Mouse (Mus musculus) myocyte (in vitro differentiated cells): Measurements from ENCODE around the gene Ttll11. TPM values are rescaled to one million over a fixed set of nuclear protein-coding genes. Genes with fewer than 3 reads are reported as not detected.

Source experiments
- H3K27me3 ChIP-seq: one replicate; pipeline ENCODE4 v1.6.1; 2011; ENCODE audit not compliant: control insufficient read depth, insufficient read depth, insufficient read length
- H3K36me3 ChIP-seq: one replicate; pipeline ENCODE4 v1.6.1; 2011; ENCODE audit not compliant: control insufficient read depth, insufficient read depth
- H3K4me2 ChIP-seq: one replicate; pipeline ENCODE4 v1.6.1; 2011; ENCODE audit warnings: low read depth, control low read depth
- H3K4me3 ChIP-seq: one replicate; pipeline ENCODE4 v1.5.1; 2011; ENCODE audit warnings: mild to moderate bottlenecking, control low read depth, moderate library complexity
- H3K79me2 ChIP-seq: one replicate; pipeline ENCODE4 v1.6.1; 2011; ENCODE audit not compliant: control insufficient read depth, insufficient read depth
- H3ac ChIP-seq: one replicate; pipeline ENCODE4 v1.6.1; 2011; ENCODE audit not compliant: control insufficient read depth, insufficient read length
- CEBPB ChIP-seq: IDR thresholded peaks from 2 replicates; pipeline ENCODE4 v1.6.1; 2011; ENCODE audit warnings: mild to moderate bottlenecking, moderate library complexity; ENCODE audit not compliant: poor library complexity, insufficient read depth, severe bottlenecking
- E2F4 ChIP-seq: IDR thresholded peaks from one replicate; pipeline ENCODE4 v1.6.1; 2011; ENCODE audit warnings: mild to moderate bottlenecking, control low read depth, moderate library complexity; ENCODE audit not compliant: insufficient read depth
- MAX ChIP-seq: IDR thresholded peaks from one replicate; pipeline ENCODE4 v1.6.1; 2011; ENCODE audit warnings: low read depth, mild to moderate bottlenecking, control low read depth
- MYOD1 ChIP-seq, 3 experiments: IDR thresholded peaks; one replicate each; pipeline ENCODE4 v1.6.1; 2011; ENCODE audit warnings: control low read depth in 2 of 3, low read depth in 2 of 3, mild to moderate bottlenecking in 2 of 3, moderate library complexity in 1 of 3; ENCODE audit not compliant: insufficient read length in 2 of 3, control insufficient read depth in 1 of 3
- MYOG ChIP-seq, 3 experiments: IDR thresholded peaks; one replicate each; pipeline ENCODE4 v1.6.1; 2011; ENCODE audit warnings: control low read depth in 2 of 3, low read depth in 2 of 3, mild to moderate bottlenecking in 2 of 3; ENCODE audit not compliant: insufficient read length in 2 of 3, control insufficient read depth in 1 of 3, insufficient read depth in 1 of 3
- POLR2A ChIP-seq: IDR thresholded peaks from one replicate; pipeline ENCODE4 v1.6.1; 2011; ENCODE audit warnings: low read depth, mild to moderate bottlenecking, control low read depth, moderate library complexity; ENCODE audit not compliant: insufficient read length
- POLR2AphosphoS2 ChIP-seq: IDR thresholded peaks from one replicate; pipeline ENCODE4 v1.6.1; 2011; ENCODE audit warnings: low read depth, control low read depth; ENCODE audit not compliant: insufficient read length
- REST ChIP-seq: IDR thresholded peaks from one replicate; pipeline ENCODE4 v1.6.1; 2011; ENCODE audit warnings: mild to moderate bottlenecking, control low read depth, moderate library complexity; ENCODE audit not compliant: insufficient read depth, insufficient read length
- SRF ChIP-seq: IDR thresholded peaks from one replicate; pipeline ENCODE4 v1.6.1; 2011; ENCODE audit warnings: low read depth; ENCODE audit not compliant: control insufficient read depth, insufficient read length
- TCF12 ChIP-seq: IDR thresholded peaks from one replicate; pipeline ENCODE4 v1.6.1; 2011; ENCODE audit warnings: mild to moderate bottlenecking, control low read depth; ENCODE audit not compliant: poor library complexity, insufficient read depth, severe bottlenecking
- TCF3 ChIP-seq: IDR thresholded peaks from one replicate; pipeline ENCODE4 v1.6.1; 2011; ENCODE audit warnings: low read depth, control low read depth; ENCODE audit not compliant: insufficient read length
- USF1 ChIP-seq: IDR thresholded peaks from one replicate; pipeline ENCODE4 v1.6.1; 2011; ENCODE audit warnings: low read depth, mild to moderate bottlenecking, control low read depth, moderate library complexity
- polyA plus RNA-seq: library from polyadenylated mRNA; unstranded; fragments of >200 nt; fragmentation: generic; extraction: Trizol; gene quantifications from one replicate; pipeline ENCODE4 v1.2.1, GENCODE M21; 2012; ENCODE audit warnings: missing spikeins

The Ttll11 gene
- polyA plus RNA-seq, 1 experiment, result 9.8 TPM

DNA sequence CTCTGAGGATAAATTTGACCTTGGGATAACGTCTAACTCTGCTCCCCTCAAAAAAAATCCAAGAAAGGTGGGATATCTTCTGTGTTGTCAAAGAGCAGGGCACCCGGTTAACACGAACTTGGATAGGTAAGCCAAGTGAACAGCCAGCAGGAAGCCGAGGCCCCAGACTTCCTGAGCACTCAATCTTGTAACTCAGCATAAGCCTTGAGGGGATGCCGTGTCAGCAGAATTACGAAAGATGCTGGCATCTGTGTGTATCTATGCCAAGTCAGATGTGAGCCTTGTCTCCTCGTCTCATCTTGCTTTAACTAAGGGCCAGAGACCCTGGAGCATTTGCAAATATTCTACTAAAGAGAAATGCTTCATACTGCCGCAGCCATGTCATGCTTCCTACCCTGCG lies 36.8 kb downstream of the Ttll11 start:
- Histone ChIP-seq H3K4me3 (no peak overlapping the region), H3K4me2 (no peak overlapping the region), H3K27me3 (no peaks in the 10 kb centered on the region), H3K36me3 (no peaks in the 10 kb centered on the region), H3ac (no peak overlapping the region), H3K79me2 (no peaks in the 10 kb centered on the region)
- TF ChIP-seq E2F4 (no peak), POLR2A (no peak), TCF12 (no peak), TCF3 (no peak), CEBPB (no peak), SRF (no peak), REST (no peak), POLR2AphosphoS2 (no peak), USF1 (no peak)

GRCm38 (mm10) chr2:35935045-35935444 lies 44.7 kb downstream of the Ttll11 start:
- no peak overlapping the region for H3K4me2 ChIP-seq
- H3K4me3 ChIP-seq, result no peak overlapping the region
- no peak overlapping the region for H3ac ChIP-seq
- H3K36me3 ChIP-seq, result no peaks in the 10 kb centered on the region
- TF ChIP-seq SRF, result no peak
- no peak for TF ChIP-seq POLR2A
- TF ChIP-seq MYOG (IDR thresholded peaks at IDR 0.05; ENCODE audit: control insufficient read depth in 1 of 3, insufficient read depth in 1 of 3, insufficient read length in 2 of 3, low read depth in 2 of 3), result no peak
- no peak for TF ChIP-seq CEBPB
- no peaks in the 10 kb centered on the region for H3K27me3 ChIP-seq
- H3K79me2 ChIP-seq, result no peaks in the 10 kb centered on the region

GRCm38 (mm10) chr2:35933116-35933515 lies 46.6 kb downstream of the Ttll11 start:
- Histone ChIP-seq H3ac (no peak overlapping the region), H3K4me2 (no peak overlapping the region), H3K4me3 (no peak overlapping the region), H3K27me3 (no peaks in the 10 kb centered on the region), H3K79me2 (no peaks in the 10 kb centered on the region), H3K36me3 (no peaks in the 10 kb centered on the region)
- TF ChIP-seq MAX (no peak), E2F4 (no peak), MYOG (IDR thresholded peaks at IDR 0.05; ENCODE audit: control insufficient read depth in 1 of 3, insufficient read depth in 1 of 3, insufficient read length in 2 of 3, low read depth in 2 of 3) (no peak), TCF3 (no peak), REST (no peak)

- Histone ChIP-seq H3K36me3 (no peaks in the 10 kb centered on the region), H3K27me3 (no peaks in the 10 kb centered on the region), H3K4me2 (no peak overlapping the region), H3ac (no peak overlapping the region), H3K79me2 (no peaks in the 10 kb centered on the region), H3K4me3 (no peak overlapping the region)
- no peak for TF ChIP-seq REST
- TF ChIP-seq MYOG (IDR thresholded peaks at IDR 0.05; ENCODE audit: control insufficient read depth in 1 of 3, insufficient read depth in 1 of 3, insufficient read length in 2 of 3, low read depth in 2 of 3), result no peak
- no peak for TF ChIP-seq POLR2AphosphoS2
- TF ChIP-seq E2F4, result no peak
- TF ChIP-seq TCF3, result no peak
- TF ChIP-seq MYOD1 (IDR thresholded peaks at IDR 0.05; ENCODE audit: control insufficient read depth in 1 of 3, insufficient read length in 2 of 3, low read depth in 2 of 3), result no peak
- no peak for TF ChIP-seq TCF12
- no peak for TF ChIP-seq MAX
- no peak for TF ChIP-seq POLR2A
- TF ChIP-seq CEBPB, result no peak
- TF ChIP-seq SRF, result no peak
- no peak for TF ChIP-seq USF1
Measured at GRCm38 (mm10) chr2:35931619-35932018, 48.1 kb downstream of the Ttll11 start.

GRCm38 (mm10) chr2:35930498-35931149 lies 49.1 kb downstream of the Ttll11 start:
- Histone ChIP-seq H3K79me2 (no peaks in the 10 kb centered on the region), H3K4me2 (no peak overlapping the region), H3K27me3 (no peaks in the 10 kb centered on the region), H3K4me3 (no peak overlapping the region), H3K36me3 (no peaks in the 10 kb centered on the region), H3ac (no peak overlapping the region)
- TF ChIP-seq MAX, result no peak
- TF ChIP-seq POLR2A, result no peak
- TF ChIP-seq CEBPB, result no peak
- no peak for TF ChIP-seq SRF
- TF ChIP-seq MYOG (IDR thresholded peaks at IDR 0.05; ENCODE audit: control insufficient read depth in 1 of 3, insufficient read depth in 1 of 3, insufficient read length in 2 of 3, low read depth in 2 of 3), result no peak
- no peak for TF ChIP-seq POLR2AphosphoS2
- TF ChIP-seq MYOD1 (IDR thresholded peaks at IDR 0.05; ENCODE audit: control insufficient read depth in 1 of 3, insufficient read length in 2 of 3, low read depth in 2 of 3), result no peak
- no peak for TF ChIP-seq E2F4
- no peak for TF ChIP-seq REST
- no peak for TF ChIP-seq USF1
- no peak for TF ChIP-seq TCF12
- TF ChIP-seq TCF3, result no peak
